Mouse (Mus musculus) small intestine, adult 2 months (tissue): ENCODE results near the gene Kcnj14.

ENCODE experiments used
- CTCF ChIP-seq: fragments of 200-500 bp; IDR thresholded peaks from 2 replicates; pipeline ENCODE4 v1.5.1; 2012; ENCODE audit warnings: low read depth, mild to moderate bottlenecking, control low read depth, inconsistent platforms, low read length, moderate library complexity, mixed read lengths; ENCODE audit not compliant: insufficient replicate concordance, insufficient read length; ENCODE audit errors: extremely low read depth
- POLR2A ChIP-seq: fragments of 200-500 bp; IDR thresholded peaks from 2 replicates; pipeline ENCODE4 v1.6.1; 2012; ENCODE audit warnings: low read depth, mild to moderate bottlenecking, control low read depth, inconsistent platforms, low read length, moderate library complexity

DNA sequence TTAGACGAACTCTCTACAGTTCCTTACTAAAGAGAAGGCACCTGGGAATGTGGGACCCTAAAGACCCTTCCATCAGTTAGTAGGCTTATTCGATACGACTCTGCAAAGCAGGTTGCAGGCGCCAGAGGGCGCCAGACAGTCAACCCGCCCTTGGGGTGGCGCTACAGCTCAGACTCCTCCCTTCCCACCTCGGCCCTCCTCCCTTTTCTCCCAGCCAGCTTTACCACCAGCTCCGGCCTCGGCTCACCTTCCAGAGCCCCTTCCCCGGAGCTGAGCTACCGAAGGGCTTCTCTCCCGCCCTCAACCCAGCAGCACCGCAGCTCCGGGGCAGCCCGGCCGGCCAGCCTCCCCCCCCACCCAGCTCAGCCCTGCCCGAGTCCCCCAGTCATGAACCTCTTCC, 48.0 kb upstream of the Kcnj14 start, which contains the start of gene Kdelr1:
- peak; percentile 75; the same call in 1 of the 2 replicates for TF ChIP-seq POLR2A
- TF ChIP-seq CTCF: peak; percentile 99
